Comparison of ENCODE assay signal across 9 mouse cellular contexts in the genomic region with DNA sequence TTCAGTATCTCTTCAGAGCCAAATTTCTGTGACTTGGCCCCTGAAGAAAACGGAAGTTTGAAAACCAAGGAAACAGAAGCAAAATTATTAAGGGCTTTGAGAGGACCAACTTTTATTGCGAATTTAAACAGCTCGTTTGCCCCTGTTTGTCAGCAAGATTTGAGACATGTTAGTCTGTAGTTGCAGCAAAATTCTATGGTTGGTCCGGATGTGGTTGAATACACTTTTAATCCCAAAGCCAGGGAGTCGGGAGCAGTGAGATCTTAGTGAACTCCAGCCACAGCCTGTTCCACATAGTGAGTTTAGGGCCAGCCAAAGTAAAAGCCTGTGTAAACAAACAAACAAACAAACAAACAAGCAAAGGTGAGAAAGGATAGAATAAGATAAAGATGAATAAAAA. TPM values are rescaled to one million over a fixed set of nuclear protein-coding genes. Genes with fewer than 3 reads are reported as not detected.
A peak's percentile ranks its signal among the peaks of the same experiment; 100 is the strongest.
DNase-seq lines count a peak whose midpoint lies in the region; ATAC-seq and TF ChIP-seq lines count a peak whose summit lies in the region.
"Had no signal": no experiment of that assay in that cellular context is flagged by ENCODE, and none has a peak within 500 bp of the region (broad histone marks: within the 10 kb centered on the region; RNA-seq: fewer than 3 reads in every experiment).

No protein-coding gene starts in this region.

- H3K27ac ChIP-seq in liver, adult 2 months (replicated peaks; ENCODE audit: insufficient read depth, low read depth, low read length), result no peak overlapping the region
- H3K27ac ChIP-seq in forebrain, embryonic 12.5 days, result peak overlapping the region; percentile 46; the same call in 1 of the 2 replicates
- H3K27ac ChIP-seq in limb, embryonic 14.5 days (replicated peaks; ENCODE audit: low read depth, low read length), result 0 out of 2 replicates have a peak overlapping the region, but pooled peaks have one; percentile 53
- peak overlapping the region; percentile 49; the same call in 1 of the 2 replicates for H3K27ac ChIP-seq in stomach, embryonic 14.5 days (ENCODE audit: low read length)

- no peaks in the 10 kb centered on the region for H3K9me3 ChIP-seq in forebrain, embryonic 12.5 days
- H3K9me3 ChIP-seq in limb, embryonic 14.5 days (ENCODE audit: control insufficient read depth, low read length), result no peaks in the 10 kb centered on the region
- no peaks in the 10 kb centered on the region for H3K9me3 ChIP-seq in stomach, embryonic 14.5 days (ENCODE audit: control insufficient read depth, low read depth, low read length)

- H3K4me1 ChIP-seq in liver, adult 2 months (ENCODE audit: control insufficient read depth, insufficient read depth, low read length), result peaks cover 6% of the 10 kb centered on the region
- peaks cover 30% of the 10 kb centered on the region for H3K4me1 ChIP-seq in forebrain, embryonic 12.5 days
- H3K4me1 ChIP-seq in limb, embryonic 14.5 days (ENCODE audit: control insufficient read depth, insufficient read depth, low read length), result peaks cover 11% of the 10 kb centered on the region
- peaks cover 3% of the 10 kb centered on the region; the same call in 1 of the 2 replicates for H3K4me1 ChIP-seq in stomach, embryonic 14.5 days (ENCODE audit: control insufficient read depth, insufficient read depth, low read length)

- intact Hi-C loops in left cerebral cortex, postnatal 36 days (cut with DNase I), result loop anchor here (5.0 to 10.0 kb wide), 3 partner anchors 1408 to 1718 kb away; a partner anchor contains a TSS

- no peaks in the 10 kb centered on the region for H3K79me2 ChIP-seq in liver, adult 2 months (ENCODE audit: control insufficient read depth, insufficient read depth, low read length)

- no peak for DNase-seq in liver, adult 2 months (ENCODE audit: extremely low read depth, low read depth, low spot score)
- DNase-seq in liver, result no peak
- no peak for DNase-seq in limb, embryonic 14.5 days (ENCODE audit: low spot score)
- DNase-seq in frontal cortex, postnatal 10 days (ENCODE audit: low spot score in 2 of 2), result no peak
- DNase-seq in left cerebral cortex, postnatal 36 days (ENCODE audit: low spot score in 2 of 2), result no peak
- DNase-seq in spleen, postnatal 4 days (ENCODE audit: low spot score in 2 of 2), result no peak

- WGBS in liver, adult 2 months, result 12% methylated on average over 5 of the region's 5 CpGs
- 8% methylated on average over 5 of the region's 5 CpGs for WGBS in forebrain, embryonic 12.5 days
- 6% methylated on average over 5 of the region's 5 CpGs for WGBS in limb, embryonic 14.5 days
- WGBS in stomach, embryonic 14.5 days, result 8% methylated on average over 5 of the region's 5 CpGs

- no peaks in the 10 kb centered on the region for H3K36me3 ChIP-seq in liver, adult 2 months (ENCODE audit: control insufficient read depth, insufficient read depth, low read length)
- no peaks in the 10 kb centered on the region for H3K36me3 ChIP-seq in forebrain, embryonic 12.5 days (replicated peaks)
- no peaks in the 10 kb centered on the region for H3K36me3 ChIP-seq in limb, embryonic 14.5 days (ENCODE audit: control insufficient read depth, insufficient read depth, low read length)
- H3K36me3 ChIP-seq in stomach, embryonic 14.5 days (ENCODE audit: control insufficient read depth, insufficient read depth, low read length), result no peaks in the 10 kb centered on the region

- H3K4me3 ChIP-seq in liver, adult 2 months (ENCODE audit: insufficient read depth, low read depth, low read length), result peak overlapping the region; percentile 27; the same call in 1 of the 2 replicates
- H3K4me3 ChIP-seq in forebrain, embryonic 12.5 days (replicated peaks), result peak overlapping the region; percentile 49
- H3K4me3 ChIP-seq in limb, embryonic 14.5 days (replicated peaks; ENCODE audit: low read length), result peak overlapping the region; percentile 54
- peak overlapping the region; percentile 47 for H3K4me3 ChIP-seq in stomach, embryonic 14.5 days (ENCODE audit: low read depth, low read length)

- H3K9ac ChIP-seq in liver, adult 2 months (ENCODE audit: low read depth, low read length), result no peak overlapping the region
- peak overlapping the region; percentile 5; the same call in 1 of the 2 replicates for H3K9ac ChIP-seq in forebrain, embryonic 12.5 days
- H3K9ac ChIP-seq in limb, embryonic 14.5 days (ENCODE audit: low read depth, low read length, severe bottlenecking), result no peak overlapping the region
- no peak overlapping the region for H3K9ac ChIP-seq in stomach, embryonic 14.5 days (replicated peaks; ENCODE audit: low read depth, low read length)

- ATAC-seq in forebrain, embryonic 12.5 days (ENCODE audit: low FRiP score), result no peak
- no peak for ATAC-seq in limb, embryonic 14.5 days (ENCODE audit: low FRiP score, low read depth)
- no peak for ATAC-seq in stomach, embryonic 14.5 days (ENCODE audit: insufficient number of reproducible peaks, insufficient read depth, low FRiP score, low read depth)

- H3K27me3 ChIP-seq in liver, adult 2 months (ENCODE audit: control insufficient read depth, insufficient read depth, low read length), result no peaks in the 10 kb centered on the region
- no peaks in the 10 kb centered on the region for H3K27me3 ChIP-seq in forebrain, embryonic 12.5 days
- no peaks in the 10 kb centered on the region for H3K27me3 ChIP-seq in limb, embryonic 14.5 days (ENCODE audit: control insufficient read depth, insufficient read depth, low read length)
- no peaks in the 10 kb centered on the region for H3K27me3 ChIP-seq in stomach, embryonic 14.5 days (ENCODE audit: control insufficient read depth, insufficient read depth, low read length)

- no peak for TF ChIP-seq POLR2A in liver, adult 2 months (IDR thresholded peaks at IDR 0.05; ENCODE audit: extremely low read depth, insufficient read depth, low read length)
- TF ChIP-seq POLR2A in limb, embryonic 14.5 days (IDR thresholded peaks at IDR 0.05; ENCODE audit: borderline replicate concordance, extremely low read depth, insufficient read depth, insufficient read length), result no peak

- peak overlapping the region; percentile 58 for H3K4me2 ChIP-seq in forebrain, embryonic 12.5 days
- H3K4me2 ChIP-seq in limb, embryonic 14.5 days (replicated peaks; ENCODE audit: low read depth, low read length, severe bottlenecking), result peak overlapping the region; percentile 63
- peak overlapping the region; percentile 64 for H3K4me2 ChIP-seq in stomach, embryonic 14.5 days (replicated peaks; ENCODE audit: low read depth, low read length)

- no peak for TF ChIP-seq CTCF in liver, adult 2 months (IDR thresholded peaks at IDR 0.05; ENCODE audit: low read depth, low read length)

RNA-seq across cellular contexts. Expression of a gene that starts 9.5 kb away (rescaled TPM):
- 3.5 and 3.7 TPM in 2 replicates for total RNA-seq in liver, adult 2 months (2014; rRNA removed)
- 2.1 TPM in 2 replicates for polyA plus RNA-seq in liver, adult 2 months (2012; rRNA removed)
- polyA plus RNA-seq in forebrain, embryonic 12.5 days (2016; fragmentation: Nextera tagmentation; extraction: Ambion mirVana), result 13.0 and 13.2 TPM in 2 replicates
- polyA plus RNA-seq in limb, embryonic 14.5 days (2012; rRNA removed), result 6.9 and 9.9 TPM in 2 replicates
- 12.0 and 12.2 TPM in 2 replicates for polyA plus RNA-seq in limb, embryonic 14.5 days (2014; fragmentation: Nextera tagmentation; extraction: Ambion mirVana)
- 12.0 and 12.4 TPM in 2 replicates for polyA plus RNA-seq in stomach, embryonic 14.5 days (2014; fragmentation: Nextera tagmentation; extraction: Ambion mirVana)
- 1 to 10 TPM; 8.4 to 8.5 TPM for total RNA-seq in left cerebral cortex, postnatal 36 days (2021)

RNA-seq across cellular contexts. Expression of a gene that starts 32.5 kb away (rescaled TPM):
- not detected in 2 replicates for total RNA-seq in liver, adult 2 months (2014; rRNA removed)
- not detected in 2 replicates for polyA plus RNA-seq in liver, adult 2 months (2012; rRNA removed)
- 0.18 and 0.36 TPM in 2 replicates for polyA plus RNA-seq in forebrain, embryonic 12.5 days (2016; fragmentation: Nextera tagmentation; extraction: Ambion mirVana)
- 0.31 and 0.32 TPM in 2 replicates for polyA plus RNA-seq in limb, embryonic 14.5 days (2012; rRNA removed)
- polyA plus RNA-seq in limb, embryonic 14.5 days (2014; fragmentation: Nextera tagmentation; extraction: Ambion mirVana), result not detected in 2 replicates
- 0.17 TPM in 1 of 2 replicates, not detected in the other for polyA plus RNA-seq in stomach, embryonic 14.5 days (2014; fragmentation: Nextera tagmentation; extraction: Ambion mirVana)
- total RNA-seq in left cerebral cortex, postnatal 36 days (2021), result not detected
- total RNA-seq: gastrocnemius, adult 8-10 months had no signal

RNA-seq across cellular contexts. Expression of a gene that starts 55.5 kb away (rescaled TPM):
- total RNA-seq in liver, adult 2 months (2014; rRNA removed), result not detected in 2 replicates
- polyA plus RNA-seq in liver, adult 2 months (2012; rRNA removed), result not detected in 2 replicates
- 0.23 and 0.36 TPM in 2 replicates for polyA plus RNA-seq in forebrain, embryonic 12.5 days (2016; fragmentation: Nextera tagmentation; extraction: Ambion mirVana)
- 0.62 and 0.79 TPM in 2 replicates for polyA plus RNA-seq in limb, embryonic 14.5 days (2012; rRNA removed)
- 0.89 and 1.2 TPM in 2 replicates for polyA plus RNA-seq in limb, embryonic 14.5 days (2014; fragmentation: Nextera tagmentation; extraction: Ambion mirVana)
- polyA plus RNA-seq in stomach, embryonic 14.5 days (2014; fragmentation: Nextera tagmentation; extraction: Ambion mirVana), result 0.22 and 0.30 TPM in 2 replicates
- total RNA-seq in left cerebral cortex, postnatal 36 days (2021), result 1 to 10 TPM in 1 of 2 experiments, under 1 TPM in 1; 0.93 to 1.5 TPM
- total RNA-seq: gastrocnemius, adult 8-10 months had no signal
